Mouse (Mus musculus) retina, embryonic 14.5 days (tissue): ENCODE measurements around the gene Klrc2.
"Not testable (repeated sequence)": the region's sequence is repeated elsewhere in the genome, so short reads cannot be mapped to it uniquely, and the experiment has no call there.

Experiments
- DNase-seq: peaks from one replicate; pipeline ENCODE4 v3.0.0-alpha.2; 2015; ENCODE audit warnings: low spot score

Gene Klrc2

DNA sequence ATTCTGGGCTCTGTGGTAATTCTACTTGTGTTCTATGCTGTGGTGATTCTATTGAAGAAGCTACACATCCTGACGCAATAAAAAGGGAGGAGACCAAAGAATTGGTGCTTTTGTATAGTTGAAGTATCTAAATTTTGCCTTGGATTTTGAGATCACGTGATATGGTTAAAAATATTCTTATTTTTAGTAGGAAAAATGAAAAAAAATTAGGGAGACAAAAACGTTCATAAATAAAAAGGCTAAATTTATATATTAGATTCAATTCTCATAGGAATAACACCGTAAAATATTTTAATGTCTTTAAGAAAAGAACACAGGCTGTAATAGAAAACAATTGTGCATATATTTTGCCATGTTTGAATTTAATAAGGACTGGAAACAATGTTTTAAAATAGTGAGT lies at the start of gene Klrc2:
TSS of gene Klrc2 (minus strand) at position 101 of the 400 bp plus-strand sequence.
- DNase-seq: not testable (repeated sequence)

DNA sequence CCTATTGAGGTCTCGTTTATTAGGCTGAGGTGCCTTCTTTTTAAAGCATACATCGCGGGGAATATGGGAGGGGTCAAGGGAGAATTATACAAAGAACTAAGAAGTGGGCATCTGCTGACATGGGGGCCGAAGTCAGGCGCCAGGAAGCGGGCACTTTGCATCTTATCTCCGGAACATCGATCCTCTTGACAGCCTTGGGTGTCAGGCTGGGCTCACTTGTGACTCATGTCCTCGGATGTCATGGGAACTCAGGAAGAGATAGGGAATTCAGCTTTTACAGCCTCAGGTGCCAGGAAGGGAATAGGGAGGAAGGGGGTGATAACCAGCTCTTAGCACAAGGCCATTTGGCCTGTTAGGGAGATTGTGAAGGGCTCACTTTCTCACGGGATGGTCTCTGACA lies 30.9 kb upstream of the Klrc2 start:
- not testable (repeated sequence) for DNase-seq

DNA sequence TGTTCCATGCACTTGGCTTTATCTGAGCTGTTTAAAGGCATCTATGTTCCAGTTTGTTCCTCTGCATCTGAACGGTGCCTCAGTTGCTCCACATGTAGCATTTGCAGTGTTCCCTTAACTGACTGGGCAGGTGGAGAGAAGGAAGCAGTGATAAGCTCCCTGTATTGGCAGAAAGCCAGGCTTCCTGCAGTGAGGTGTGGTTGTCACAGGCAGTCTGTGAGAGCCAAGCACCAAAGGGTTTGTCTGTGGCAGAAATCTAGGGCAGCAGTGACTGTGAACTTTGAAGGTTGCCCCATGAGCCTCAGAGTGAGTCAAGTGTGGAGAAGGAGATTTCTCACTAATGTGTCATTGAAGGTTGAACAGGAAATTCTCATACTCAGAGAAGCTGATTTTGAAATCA lies 19.9 kb upstream of the Klrc2 start:
- DNase-seq: no peak

DNA sequence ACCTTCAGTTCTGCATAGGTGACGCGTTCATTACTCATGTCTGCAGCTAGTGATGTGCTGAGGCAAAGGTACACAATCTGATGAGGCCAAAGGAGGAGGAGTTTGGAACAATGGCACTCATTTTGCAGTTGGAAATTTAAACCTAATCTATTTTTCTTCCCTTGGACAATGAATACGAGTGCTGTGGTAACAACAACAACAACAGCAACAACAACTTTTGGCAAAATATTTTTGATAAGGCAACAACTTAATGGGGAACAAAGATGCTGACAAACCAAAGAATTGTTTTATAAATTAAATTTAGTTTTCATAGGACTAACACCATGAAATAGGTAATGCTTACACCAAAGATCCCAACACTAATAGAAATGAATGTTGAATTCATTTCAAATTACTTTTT lies 18.4 kb upstream of the Klrc2 start, which contains the start of gene Klrc1:
TSS of gene Klrc1 (minus strand) at position 101 of the 400 bp plus-strand sequence.
- DNase-seq: no peak

DNA sequence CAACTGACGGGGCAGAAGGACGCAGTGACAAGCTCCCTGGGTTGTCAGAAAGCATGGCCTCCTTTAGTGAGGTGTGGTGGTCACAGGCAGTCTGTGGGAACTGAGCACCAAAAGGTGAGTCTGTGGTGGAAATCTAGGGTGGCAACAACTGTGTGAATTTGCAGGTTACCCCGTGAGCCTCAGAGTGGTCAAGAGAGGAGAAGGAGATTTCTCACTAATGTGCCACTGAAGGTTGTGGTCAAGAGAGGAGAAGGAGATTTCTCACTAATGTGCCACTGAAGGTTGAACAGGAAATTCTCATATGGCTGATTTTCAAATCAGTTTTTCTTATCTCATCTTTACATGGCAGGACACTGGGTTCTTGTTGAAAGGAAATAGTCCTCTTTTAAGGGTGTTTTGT lies 812 bp upstream of the Klrc2 start:
- DNase-seq: not testable (repeated sequence)

DNA sequence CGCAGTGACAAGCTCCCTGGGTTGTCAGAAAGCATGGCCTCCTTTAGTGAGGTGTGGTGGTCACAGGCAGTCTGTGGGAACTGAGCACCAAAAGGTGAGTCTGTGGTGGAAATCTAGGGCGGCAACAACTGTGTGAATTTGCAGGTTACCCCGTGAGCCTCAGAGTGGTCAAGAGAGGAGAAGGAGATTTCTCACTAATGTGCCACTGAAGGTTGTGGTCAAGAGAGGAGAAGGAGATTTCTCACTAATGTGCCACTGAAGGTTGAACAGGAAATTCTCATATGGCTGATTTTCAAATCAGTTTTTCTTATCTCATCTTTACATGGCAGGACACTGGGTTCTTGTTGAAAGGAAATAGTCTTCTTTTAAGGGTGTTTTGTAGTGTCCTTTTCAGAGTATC lies 16.4 kb downstream of the Klrc2 start:
- DNase-seq: not testable (repeated sequence)

DNA sequence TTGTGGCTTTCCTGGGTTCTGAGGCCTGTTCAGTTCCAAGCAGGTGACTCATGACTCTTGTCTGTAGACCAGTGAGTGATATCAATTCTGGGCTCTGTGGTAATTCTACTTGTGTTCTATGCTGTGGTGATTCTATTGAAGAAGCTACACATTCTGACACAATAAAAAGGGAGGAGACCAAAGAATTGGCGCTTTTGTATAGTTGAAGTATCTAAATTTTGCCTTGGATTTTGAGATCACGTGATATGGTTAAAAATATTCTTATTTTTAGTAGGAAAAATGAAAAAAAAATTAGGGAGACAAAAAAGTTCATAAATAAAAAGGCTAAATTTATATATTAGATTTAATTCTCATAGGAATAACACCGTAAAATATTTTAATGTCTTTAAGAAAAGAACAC lies 17.3 kb downstream of the Klrc2 start, which contains the start of gene Klrc3:
TSS of gene Klrc3 (minus strand) at position 101 of the 400 bp plus-strand sequence.
- not testable (repeated sequence) for DNase-seq

DNA sequence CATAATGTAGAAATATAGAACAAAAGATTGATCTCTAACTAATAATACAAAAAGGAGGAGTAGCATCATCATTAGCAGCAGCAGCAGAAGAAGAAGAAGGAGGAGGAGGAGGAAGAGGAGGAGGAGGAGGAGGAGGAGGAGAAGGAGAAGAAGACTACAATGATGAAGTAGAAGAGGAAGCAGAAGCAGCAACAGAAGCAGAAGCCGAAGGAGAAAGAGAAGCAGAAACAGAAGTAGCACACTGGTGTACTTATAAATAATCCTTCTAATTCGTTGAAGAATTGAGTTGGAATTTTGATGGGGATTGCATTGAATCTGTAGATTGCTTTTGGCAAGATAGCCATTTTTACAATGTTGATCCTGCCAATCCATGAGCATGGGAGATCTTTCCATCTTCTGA lies 29.4 kb downstream of the Klrc2 start:
- DNase-seq: not testable (repeated sequence)

DNA sequence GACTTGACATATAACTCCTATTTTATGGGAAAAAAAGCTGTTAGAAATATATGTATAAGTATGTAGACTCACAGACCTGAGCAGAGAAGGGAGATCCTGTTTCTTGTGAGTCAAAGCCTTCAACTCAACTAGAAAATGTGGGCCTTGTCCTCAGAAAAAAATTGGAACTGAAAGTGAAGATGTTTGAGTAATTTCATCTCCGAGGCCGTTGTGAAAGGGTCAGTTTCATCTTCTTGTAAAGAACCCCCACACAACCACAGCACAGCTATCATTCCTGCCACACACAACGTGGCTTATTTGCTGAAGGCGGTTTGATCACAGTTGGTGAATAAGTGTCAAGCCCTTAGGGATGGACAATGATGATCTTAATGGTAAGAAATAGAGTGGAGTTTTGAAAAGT lies 36.8 kb downstream of the Klrc2 start, which contains the start of gene Klrk1:
TSS of gene Klrk1 (minus strand) at position 130 of the 400 bp plus-strand sequence.
- no peak for DNase-seq

DNA sequence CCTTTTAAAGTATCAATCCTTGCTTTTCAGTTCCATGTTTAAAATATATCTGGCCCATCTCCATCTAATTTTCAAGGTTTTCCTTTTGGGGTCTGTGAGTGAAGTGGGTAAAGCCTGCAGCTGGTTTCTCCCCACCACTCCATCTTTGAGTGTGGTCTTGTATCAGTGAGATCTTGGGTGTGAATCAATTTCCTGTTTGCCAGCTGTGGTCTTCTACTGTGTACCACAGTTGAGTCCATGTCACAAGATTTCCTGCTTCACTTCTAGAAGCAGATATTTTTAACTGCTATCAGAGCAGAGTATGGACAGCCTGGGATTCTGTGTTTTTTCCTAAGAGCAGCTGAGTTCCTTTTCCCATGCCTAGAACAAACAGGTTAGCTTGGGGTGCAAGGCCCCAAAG lies 52.1 kb downstream of the Klrc2 start:
- DNase-seq: no peak
